Mouse (Mus musculus): ENCODE data around the gene Irf2bp2.

- TF ChIP-seq POLR2A (IDR thresholded peaks at IDR 0.05; ENCODE audit: insufficient read depth, low read depth, low read length): no peak
- no peak for TF ChIP-seq CTCF (IDR thresholded peaks at IDR 0.05; ENCODE audit: insufficient read depth, low read depth, low read length)
Observed at GRCm38 (mm10) chr8:126600816-126601243, 7.0 kb upstream of the Irf2bp2 start.

All from olfactory bulb, adult 2 months (tissue).